Mouse (Mus musculus) intestine, embryonic 14.5 days (tissue): ENCODE data around the gene Atp1a3. TPM values are rescaled to one million over a fixed set of nuclear protein-coding genes. Genes with fewer than 3 reads are reported as not detected.
"Not testable (repeated sequence)": the region's sequence is repeated elsewhere in the genome, so short reads cannot be mapped to it uniquely, and the experiment has no call there.

Experiments
- ATAC-seq: fragments of 200-750 bp; cut with Nextera tagmentation; replicated peaks from 2 replicates; pipeline ENCODE4 v1.8.0; 2017; ENCODE audit warnings: low read depth, moderate number of reproducible peaks, moderate TSS enrichment, moderate library complexity; ENCODE audit not compliant: low FRiP score, low TSS enrichment
- DNase-seq: peaks from one replicate; pipeline ENCODE4 v3.0.0-alpha.2; 2018; ENCODE audit warnings: low spot score
- H3K27ac ChIP-seq: fragments of 300-500 bp; sonication (generic); 2 replicates; pipeline ENCODE4 v1.5.1; 2014; ENCODE audit warnings: low read depth, mild to moderate bottlenecking, control low read depth
- H3K27me3 ChIP-seq: fragments of 300-500 bp; sonication (generic); replicated peaks from 2 replicates; pipeline ENCODE4 v1.6.1; 2014; ENCODE audit warnings: low read length, control low read depth; ENCODE audit not compliant: control insufficient read depth, insufficient read depth
- H3K36me3 ChIP-seq: fragments of 300-500 bp; sonication (generic); 2 replicates; pipeline ENCODE4 v1.6.1; 2014; ENCODE audit warnings: low read length, control low read depth; ENCODE audit not compliant: control insufficient read depth, insufficient read depth
- H3K4me1 ChIP-seq: fragments of 300-500 bp; sonication (generic); replicated peaks from 2 replicates; pipeline ENCODE4 v1.6.1; 2014; ENCODE audit warnings: low read length, control low read depth, mixed read lengths; ENCODE audit not compliant: control insufficient read depth, insufficient read depth
- H3K4me2 ChIP-seq: fragments of 300-500 bp; sonication (generic); 2 replicates; pipeline ENCODE4 v1.6.1; 2014; ENCODE audit warnings: low read length
- H3K4me3 ChIP-seq: fragments of 300-500 bp; sonication (generic); 2 replicates; pipeline ENCODE4 v1.5.1; 2014; ENCODE audit warnings: low read depth, low read length, control low read depth, mixed read lengths
- H3K9ac ChIP-seq: fragments of 300-500 bp; sonication (generic); 2 replicates; pipeline ENCODE4 v1.6.1; 2014; ENCODE audit warnings: mild to moderate bottlenecking, low read length
- H3K9me3 ChIP-seq: fragments of 300-500 bp; sonication (generic); 2 replicates; pipeline ENCODE4 v1.6.1; 2016; ENCODE audit warnings: low read length, control low read depth; ENCODE audit not compliant: control insufficient read depth
- WGBS: fragments of 180-500 bp; shearing (Covaris S2); extraction: QIAGEN DNeasy Blood & Tissue Kit; methylation state at CpG from one replicate; pipeline ENCODE4 v1.1.7; 2014; 5-methylcytosine and 5-hydroxymethylcytosine counted together
- polyA plus RNA-seq: library from polyadenylated mRNA; unstranded; fragments of >200 nt; fragmentation: Nextera tagmentation; extraction: Ambion mirVana; gene quantifications from 2 replicates; pipeline ENCODE4 v1.2.1, GENCODE M21; 2014

Gene Atp1a3
- 3.5 and 4.1 TPM in 2 replicates for polyA plus RNA-seq

DNA sequence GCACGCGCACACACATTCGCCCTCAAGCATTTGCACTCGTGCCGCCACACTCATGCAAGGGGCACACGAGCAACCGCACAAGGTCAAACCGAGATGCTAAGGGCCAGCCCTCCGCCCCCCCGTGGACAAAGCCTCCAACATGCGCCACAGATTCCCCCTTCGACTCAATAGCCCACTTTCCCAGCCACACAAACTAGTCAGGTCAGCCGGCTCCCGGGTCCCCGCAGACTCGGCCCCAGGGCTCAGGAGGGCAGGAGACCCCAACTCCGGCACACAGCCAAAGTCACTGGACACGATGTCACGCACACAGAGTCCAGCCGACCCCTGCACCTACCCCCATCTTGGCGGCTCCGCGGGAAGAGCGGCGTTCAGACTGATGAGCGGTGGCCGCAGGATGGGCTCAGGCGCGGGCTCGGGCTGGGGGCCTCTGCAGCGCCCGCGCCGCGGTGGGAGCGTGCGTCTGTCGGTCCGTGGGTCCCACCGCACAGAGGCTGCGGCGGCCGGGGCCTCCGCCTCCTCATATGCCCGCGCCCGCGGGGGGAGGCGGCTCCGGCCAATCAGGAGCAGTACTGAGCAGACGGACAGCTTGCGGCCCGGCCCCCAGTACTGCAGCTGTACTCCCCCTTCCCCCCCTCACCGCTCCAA lies at the start of gene Atp1a3:
Atp1a3 (minus strand) TSS at position 538 of the 645 bp plus-strand sequence.
- peak within 1 kb of the TSS; percentile 32 for H3K4me3 ChIP-seq
- H3K9ac ChIP-seq = 0 out of 2 replicates have a peak within 1 kb of the TSS, but pooled peaks have one; percentile 22
- H3K4me2 ChIP-seq = peak within 1 kb of the TSS; percentile 64
- no peak within 1 kb of the TSS for H3K27ac ChIP-seq
- ATAC-seq = peak; percentile 61
- 2% methylated on average over 47 of the region's 54 CpGs for WGBS
- H3K9me3 ChIP-seq = no peaks in the 10 kb centered on the region
- no peaks in the 10 kb centered on the region for H3K36me3 ChIP-seq
- no peak for DNase-seq
- peaks cover 65% of the 10 kb centered on the region for H3K27me3 ChIP-seq
- peaks cover 7% of the 10 kb centered on the region; the same call in 1 of the 2 replicates for H3K4me1 ChIP-seq

GRCm38 (mm10) chr7:25052587-25052986 lies 46.8 kb upstream of the Atp1a3 start:
- no peak overlapping the region for H3K27ac ChIP-seq
- DNase-seq (no peak), ATAC-seq (no peak)
- no peak overlapping the region for H3K4me2 ChIP-seq
- no peaks in the 10 kb centered on the region for H3K9me3 ChIP-seq
- no peaks in the 10 kb centered on the region for H3K4me1 ChIP-seq
- H3K4me3 ChIP-seq = no peak overlapping the region
- no peaks in the 10 kb centered on the region for H3K27me3 ChIP-seq
- H3K9ac ChIP-seq = no peak overlapping the region
- 71% methylated on average over 3 of the region's 3 CpGs for WGBS
- peaks cover 70% of the 10 kb centered on the region for H3K36me3 ChIP-seq

DNA sequence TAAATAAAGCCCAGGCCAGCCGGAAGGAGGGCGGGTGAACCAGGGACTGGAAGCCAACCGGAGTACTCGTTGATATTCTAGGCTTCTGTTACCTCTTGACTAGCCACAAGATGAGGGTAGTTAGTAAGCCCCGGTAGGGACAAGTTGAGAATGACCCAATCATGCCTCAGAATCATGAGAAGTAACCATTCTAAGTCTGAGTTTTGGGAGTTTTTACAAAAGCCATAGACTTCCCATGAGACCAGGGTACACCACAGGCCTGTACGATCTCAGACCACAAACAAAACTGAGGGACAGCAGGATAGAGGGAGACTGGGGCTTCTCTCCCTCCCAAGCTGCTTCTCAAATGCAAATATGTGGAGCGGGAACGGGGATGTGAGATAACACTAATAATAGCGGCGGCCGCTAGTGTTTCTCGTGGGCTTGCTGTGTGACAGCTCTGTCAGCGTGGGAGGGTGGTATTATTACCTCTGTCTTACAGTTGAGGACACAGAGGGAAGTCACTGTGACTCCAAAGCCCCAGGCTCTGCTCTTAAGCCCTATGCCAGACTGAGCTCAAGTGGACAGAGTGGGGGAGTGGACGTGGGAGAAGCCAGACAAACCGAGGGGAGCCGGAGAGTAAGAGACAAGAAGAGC lies 43.7 kb upstream of the Atp1a3 start:
- peaks cover 63% of the 10 kb centered on the region for H3K36me3 ChIP-seq
- no peak overlapping the region for H3K4me3 ChIP-seq
- no peak overlapping the region for H3K4me2 ChIP-seq
- H3K27ac ChIP-seq = no peak overlapping the region
- ATAC-seq = no peak
- 82% methylated on average over 16 of the region's 16 CpGs for WGBS
- H3K4me1 ChIP-seq = no peaks in the 10 kb centered on the region
- H3K9ac ChIP-seq = no peak overlapping the region
- no peaks in the 10 kb centered on the region for H3K9me3 ChIP-seq
- no peak for DNase-seq
- no peaks in the 10 kb centered on the region for H3K27me3 ChIP-seq

- no peak for DNase-seq
- Histone ChIP-seq H3K36me3 (peaks cover 65% of the 10 kb centered on the region), H3K27me3 (no peaks in the 10 kb centered on the region), H3K9ac (no peak overlapping the region), H3K4me2 (no peak overlapping the region), H3K4me1 (no peaks in the 10 kb centered on the region), H3K9me3 (no peaks in the 10 kb centered on the region), H3K4me3 (no peak overlapping the region), H3K27ac (no peak overlapping the region)
- no peak for ATAC-seq
- WGBS = 92% methylated on average over 8 of the region's 8 CpGs
Measured at GRCm38 (mm10) chr7:25047363-25047762, 41.6 kb upstream of the Atp1a3 start.

- not testable (repeated sequence) for H3K4me1 ChIP-seq, DNase-seq, H3K4me3 ChIP-seq, H3K9me3 ChIP-seq, H3K27me3 ChIP-seq, H3K9ac ChIP-seq, H3K27ac ChIP-seq, ATAC-seq, H3K4me2 ChIP-seq
- WGBS = 80% methylated on average over 7 of the region's 7 CpGs
- H3K36me3 ChIP-seq = peaks cover 66% of the 10 kb centered on the region
Measured at GRCm38 (mm10) chr7:25044599-25044998, 38.8 kb upstream of the Atp1a3 start.

GRCm38 (mm10) chr7:25041921-25042320 lies 36.2 kb upstream of the Atp1a3 start:
- ATAC-seq = no peak
- Histone ChIP-seq H3K36me3 (peaks cover 57% of the 10 kb centered on the region), H3K4me3 (no peak overlapping the region), H3K27ac (no peak overlapping the region), H3K4me2 (no peak overlapping the region), H3K4me1 (no peaks in the 10 kb centered on the region), H3K9me3 (no peaks in the 10 kb centered on the region), H3K27me3 (no peaks in the 10 kb centered on the region), H3K9ac (no peak overlapping the region)
- WGBS = 90% methylated on average over 12 of the region's 12 CpGs
- no peak for DNase-seq

DNA sequence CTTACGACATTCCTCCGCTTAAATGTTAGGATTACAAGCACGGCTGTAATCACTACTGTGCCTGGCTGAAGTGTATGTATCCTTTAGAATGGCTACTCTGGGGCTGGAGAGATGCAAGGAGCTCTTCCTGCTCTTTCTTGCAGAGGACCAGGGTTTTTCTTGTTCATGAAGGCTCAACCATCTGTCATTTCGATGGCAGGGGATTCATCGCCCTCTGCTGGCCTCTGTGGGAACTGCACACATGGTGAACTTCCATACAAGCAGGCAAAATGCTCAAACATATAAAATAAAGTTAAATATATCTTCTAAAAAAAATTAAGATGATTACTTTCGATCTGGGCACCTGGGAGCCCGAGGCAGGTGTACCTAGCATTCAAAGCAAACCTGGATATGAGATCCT lies 30.2 kb upstream of the Atp1a3 start:
- no peaks in the 10 kb centered on the region for H3K27me3 ChIP-seq
- no peak overlapping the region for H3K4me2 ChIP-seq
- DNase-seq (peak; percentile 94), ATAC-seq (no peak)
- H3K36me3 ChIP-seq = peaks cover 51% of the 10 kb centered on the region
- WGBS = 58% methylated on average over 7 of the region's 7 CpGs
- no peak overlapping the region for H3K27ac ChIP-seq
- no peaks in the 10 kb centered on the region for H3K9me3 ChIP-seq
- no peak overlapping the region for H3K9ac ChIP-seq
- no peaks in the 10 kb centered on the region for H3K4me1 ChIP-seq
- H3K4me3 ChIP-seq = no peak overlapping the region

- Histone ChIP-seq H3K4me3 (no peak overlapping the region), H3K36me3 (peaks cover 44% of the 10 kb centered on the region)
- DNase-seq = no peak
Measured at GRCm38 (mm10) chr7:25034796-25035195, 29.0 kb upstream of the Atp1a3 start.

DNA sequence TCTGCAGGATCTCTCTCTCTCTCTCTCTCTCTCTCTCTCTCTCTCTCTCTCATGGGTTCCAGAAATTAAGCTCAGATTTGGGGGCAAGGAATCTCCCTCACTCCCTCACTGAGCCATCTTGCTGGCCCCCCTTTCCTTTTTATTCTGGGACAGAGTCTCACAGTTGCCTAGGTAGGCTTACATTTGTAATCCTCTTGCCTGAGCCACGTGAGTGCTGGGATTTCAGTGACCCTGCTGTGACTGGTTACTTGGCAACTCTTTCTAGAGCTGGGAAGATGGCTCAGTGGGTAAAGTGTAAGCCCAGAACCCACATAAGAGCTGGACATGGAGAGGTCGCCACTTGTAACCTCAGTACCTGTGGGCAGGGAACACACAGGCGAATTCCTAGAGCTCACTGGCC lies 25.8 kb upstream of the Atp1a3 start:
- H3K9me3 ChIP-seq = no peaks in the 10 kb centered on the region
- no peaks in the 10 kb centered on the region for H3K27me3 ChIP-seq
- ATAC-seq (no peak), DNase-seq (no peak)
- no peak overlapping the region for H3K9ac ChIP-seq
- H3K4me2 ChIP-seq = no peak overlapping the region
- H3K36me3 ChIP-seq = peaks cover 36% of the 10 kb centered on the region
- no peaks in the 10 kb centered on the region for H3K4me1 ChIP-seq
- 81% methylated on average over 3 of the region's 3 CpGs for WGBS
- no peak overlapping the region for H3K4me3 ChIP-seq
- no peak overlapping the region for H3K27ac ChIP-seq

More at GRCm38 (mm10) chr7:25034796-25035195, 29.0 kb upstream of the Atp1a3 start:
- WGBS = 96% methylated on average over 4 of the region's 4 CpGs
- ATAC-seq = no peak
- Histone ChIP-seq H3K27me3 (no peaks in the 10 kb centered on the region), H3K9ac (no peak overlapping the region), H3K4me1 (no peaks in the 10 kb centered on the region), H3K4me2 (no peak overlapping the region), H3K27ac (no peak overlapping the region), H3K9me3 (no peaks in the 10 kb centered on the region)
